Mouse (Mus musculus): ENCODE measurements around the gene Snx5. TPM values are rescaled to one million over a fixed set of nuclear protein-coding genes. Genes with fewer than 3 reads are reported as not detected.

The Snx5 gene
- polyA plus RNA-seq, 1 experiment, result 538 TPM

DNA sequence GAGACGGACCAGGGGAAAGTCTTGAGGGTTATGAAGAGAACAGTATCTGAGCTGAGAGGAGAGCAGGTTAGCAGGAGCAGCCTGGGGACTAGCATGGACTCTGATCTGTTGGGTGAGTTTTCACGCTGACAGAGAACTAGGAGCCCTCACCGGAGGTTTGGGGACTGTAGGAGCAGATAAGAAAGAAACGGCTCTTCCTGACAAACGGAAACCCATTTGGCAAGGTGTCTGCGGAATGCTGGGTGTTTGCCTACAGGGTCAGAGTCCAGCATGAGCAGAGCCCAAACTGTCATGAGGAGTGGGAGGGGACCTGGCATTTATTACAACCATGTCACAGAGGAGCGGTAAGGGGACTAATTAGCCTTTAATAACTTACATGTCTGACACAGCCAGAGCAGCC lies 40.2 kb downstream of the Snx5 start:
- no peaks in the 10 kb centered on the region for H3K4me1 ChIP-seq (ENCODE audit: control insufficient read depth, insufficient read depth, low read length)

GRCm38 (mm10) chr2:144229647-144230046 lies 41.1 kb downstream of the Snx5 start:
- no peaks in the 10 kb centered on the region for H3K27me3 ChIP-seq (ENCODE audit: control insufficient read depth, insufficient read depth, low read length, poor library complexity, severe bottlenecking)
- TF ChIP-seq EP300 (IDR thresholded peaks at IDR 0.05; ENCODE audit: insufficient read depth, low read depth, low read length) (no peak), POLR2A (IDR thresholded peaks at IDR 0.05; ENCODE audit: insufficient read depth, low read length) (no peak), CTCF (IDR thresholded peaks at IDR 0.05; ENCODE audit: low read depth, low read length) (no peak)
- H3K9me3 ChIP-seq (replicated peaks; ENCODE audit: control insufficient read depth, insufficient read depth, low read length, poor library complexity, severe bottlenecking), result peaks cover 3% of the 10 kb centered on the region; the same call in 1 of the 2 replicates
- no peak overlapping the region for H3K27ac ChIP-seq (ENCODE audit: insufficient read depth, low read length)
- H3K4me3 ChIP-seq (ENCODE audit: low read depth, low read length), result no peak overlapping the region
- no peaks in the 10 kb centered on the region for H3K4me1 ChIP-seq (ENCODE audit: control insufficient read depth, insufficient read depth, low read length)
- no peak overlapping the region for H3K9ac ChIP-seq (ENCODE audit: low read depth, poor library complexity, severe bottlenecking)
- H3K36me3 ChIP-seq (ENCODE audit: control insufficient read depth, insufficient read depth, low read length, poor library complexity, severe bottlenecking), result no peaks in the 10 kb centered on the region

More for the DNA sequence above, 40.2 kb downstream of the Snx5 start:
- TF ChIP-seq EP300 (IDR thresholded peaks at IDR 0.05; ENCODE audit: insufficient read depth, low read depth, low read length) (no peak), CTCF (IDR thresholded peaks at IDR 0.05; ENCODE audit: low read depth, low read length) (no peak), POLR2A (IDR thresholded peaks at IDR 0.05; ENCODE audit: insufficient read depth, low read length) (no peak)
- H3K9me3 ChIP-seq (replicated peaks; ENCODE audit: control insufficient read depth, insufficient read depth, low read length, poor library complexity, severe bottlenecking), result peaks cover 4% of the 10 kb centered on the region; the same call in 1 of the 2 replicates
- no peaks in the 10 kb centered on the region for H3K36me3 ChIP-seq (ENCODE audit: control insufficient read depth, insufficient read depth, low read length, poor library complexity, severe bottlenecking)
- no peak overlapping the region for H3K9ac ChIP-seq (ENCODE audit: low read depth, poor library complexity, severe bottlenecking)
- no peak overlapping the region for H3K4me3 ChIP-seq (ENCODE audit: low read depth, low read length)
- no peaks in the 10 kb centered on the region for H3K27me3 ChIP-seq (ENCODE audit: control insufficient read depth, insufficient read depth, low read length, poor library complexity, severe bottlenecking)
- H3K27ac ChIP-seq (ENCODE audit: insufficient read depth, low read length), result no peak overlapping the region

DNA sequence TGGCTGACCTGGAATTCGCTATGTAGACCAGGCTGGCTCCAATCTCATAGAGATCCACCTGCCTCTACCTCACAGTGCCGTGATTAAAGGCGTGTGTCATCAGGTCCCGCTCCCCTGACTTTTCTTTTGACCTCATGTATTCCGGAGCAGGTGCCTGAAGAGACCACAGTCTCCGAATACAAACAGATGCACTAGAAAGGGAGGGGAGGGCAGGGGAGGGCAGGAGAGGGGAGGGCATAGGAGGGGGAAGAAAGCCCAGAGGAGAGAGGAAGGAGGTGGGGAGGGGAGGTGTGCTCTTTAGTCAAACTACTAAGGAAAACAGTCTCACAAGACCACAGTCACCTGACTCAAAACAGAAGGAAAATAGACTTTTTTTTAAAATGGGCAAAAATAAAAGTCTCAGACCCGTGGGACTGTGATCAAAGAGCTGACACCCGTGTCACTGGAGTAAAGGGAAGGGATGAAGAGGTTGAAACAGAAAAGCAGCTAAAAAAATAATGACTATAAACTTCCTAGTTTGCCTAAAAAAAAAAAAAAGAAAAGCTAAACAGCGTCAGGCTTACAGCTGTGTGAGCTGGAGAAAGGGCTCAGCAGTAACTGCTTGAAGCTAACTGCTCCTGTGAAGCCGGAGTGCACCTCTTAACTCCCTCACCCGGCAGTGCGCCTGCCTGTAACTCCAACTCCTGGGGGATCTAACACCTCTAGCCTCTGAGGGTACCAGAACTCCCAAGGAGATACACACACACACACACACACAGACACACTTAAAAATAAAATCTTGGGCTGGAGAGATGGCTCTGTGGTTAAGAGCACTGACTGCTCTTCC lies 42.0 kb downstream of the Snx5 start:
- no peak overlapping the region for H3K27ac ChIP-seq (ENCODE audit: insufficient read depth, low read length)
- no peaks in the 10 kb centered on the region for H3K36me3 ChIP-seq (ENCODE audit: control insufficient read depth, insufficient read depth, low read length, poor library complexity, severe bottlenecking)
- H3K9me3 ChIP-seq (replicated peaks; ENCODE audit: control insufficient read depth, insufficient read depth, low read length, poor library complexity, severe bottlenecking), result no peaks in the 10 kb centered on the region
- no peak for TF ChIP-seq CTCF (IDR thresholded peaks at IDR 0.05; ENCODE audit: low read depth, low read length)
- TF ChIP-seq POLR2A (IDR thresholded peaks at IDR 0.05; ENCODE audit: insufficient read depth, low read length), result no peak
- no peak overlapping the region for H3K4me3 ChIP-seq (ENCODE audit: low read depth, low read length)
- H3K9ac ChIP-seq (ENCODE audit: low read depth, poor library complexity, severe bottlenecking), result no peak overlapping the region
- H3K27me3 ChIP-seq (ENCODE audit: control insufficient read depth, insufficient read depth, low read length, poor library complexity, severe bottlenecking), result no peaks in the 10 kb centered on the region
- H3K4me1 ChIP-seq (ENCODE audit: control insufficient read depth, insufficient read depth, low read length), result no peaks in the 10 kb centered on the region

DNA sequence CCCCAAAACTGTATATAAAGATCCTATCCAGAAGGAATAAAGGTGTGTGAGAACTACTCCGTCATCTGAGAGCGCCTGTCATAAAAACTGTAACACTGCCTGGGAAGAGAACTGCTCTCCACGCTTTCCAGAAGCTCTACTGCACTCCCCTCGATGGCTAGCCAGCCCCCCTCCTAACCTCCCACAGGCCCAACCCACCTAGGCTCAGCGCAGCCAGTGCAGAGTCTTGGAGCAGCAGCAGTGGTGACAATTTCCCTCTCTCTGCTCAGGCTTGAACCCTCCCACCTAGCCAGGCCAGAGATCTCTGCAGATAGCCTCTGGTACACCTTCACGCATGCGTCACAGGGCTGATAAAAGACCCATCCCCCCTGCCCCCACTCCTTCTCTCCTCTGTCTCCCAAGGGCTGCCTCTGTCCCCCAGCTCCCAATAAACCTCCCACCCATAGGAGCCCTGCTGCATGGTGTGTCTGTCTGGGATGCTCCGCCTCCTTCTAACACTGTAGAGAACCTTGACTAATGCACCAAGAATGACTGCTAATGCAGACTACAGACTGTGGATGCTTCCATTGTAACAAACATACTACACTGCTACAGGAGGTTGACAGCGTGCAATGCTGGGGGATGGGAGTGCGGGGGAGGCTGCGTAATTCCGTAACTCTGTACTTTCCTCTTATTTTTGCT lies 43.7 kb downstream of the Snx5 start:
- no peaks in the 10 kb centered on the region for H3K27me3 ChIP-seq (ENCODE audit: control insufficient read depth, insufficient read depth, low read length, poor library complexity, severe bottlenecking)
- TF ChIP-seq EP300 (IDR thresholded peaks at IDR 0.05; ENCODE audit: insufficient read depth, low read depth, low read length), result no peak
- H3K36me3 ChIP-seq (ENCODE audit: control insufficient read depth, insufficient read depth, low read length, poor library complexity, severe bottlenecking), result no peaks in the 10 kb centered on the region
- H3K9ac ChIP-seq (ENCODE audit: low read depth, poor library complexity, severe bottlenecking), result no peak overlapping the region
- H3K27ac ChIP-seq (ENCODE audit: insufficient read depth, low read length), result no peak overlapping the region
- no peaks in the 10 kb centered on the region for H3K4me1 ChIP-seq (ENCODE audit: control insufficient read depth, insufficient read depth, low read length)
- H3K4me3 ChIP-seq (ENCODE audit: low read depth, low read length), result no peak overlapping the region
- H3K9me3 ChIP-seq (replicated peaks; ENCODE audit: control insufficient read depth, insufficient read depth, low read length, poor library complexity, severe bottlenecking), result no peaks in the 10 kb centered on the region

- Histone ChIP-seq H3K4me1 (ENCODE audit: control insufficient read depth, insufficient read depth, low read length) (no peaks in the 10 kb centered on the region), H3K36me3 (ENCODE audit: control insufficient read depth, insufficient read depth, low read length, poor library complexity, severe bottlenecking) (no peaks in the 10 kb centered on the region), H3K4me3 (ENCODE audit: low read depth, low read length) (peak overlapping the region; percentile 19), H3K27ac (ENCODE audit: insufficient read depth, low read length) (no peak overlapping the region), H3K9ac (ENCODE audit: low read depth, poor library complexity, severe bottlenecking) (peak overlapping the region; percentile 18), H3K27me3 (ENCODE audit: control insufficient read depth, insufficient read depth, low read length, poor library complexity, severe bottlenecking) (no peaks in the 10 kb centered on the region), H3K9me3 (replicated peaks; ENCODE audit: control insufficient read depth, insufficient read depth, low read length, poor library complexity, severe bottlenecking) (no peaks in the 10 kb centered on the region)
- TF ChIP-seq POLR2A (IDR thresholded peaks at IDR 0.05; ENCODE audit: insufficient read depth, low read length), result no peak
- no peak for TF ChIP-seq CTCF (IDR thresholded peaks at IDR 0.05; ENCODE audit: low read depth, low read length)
- no peak for TF ChIP-seq EP300 (IDR thresholded peaks at IDR 0.05; ENCODE audit: insufficient read depth, low read depth, low read length)
These were observed 46.4 kb downstream of the Snx5 start for GRCm38 (mm10) chr2:144224351-144224750.

DNA sequence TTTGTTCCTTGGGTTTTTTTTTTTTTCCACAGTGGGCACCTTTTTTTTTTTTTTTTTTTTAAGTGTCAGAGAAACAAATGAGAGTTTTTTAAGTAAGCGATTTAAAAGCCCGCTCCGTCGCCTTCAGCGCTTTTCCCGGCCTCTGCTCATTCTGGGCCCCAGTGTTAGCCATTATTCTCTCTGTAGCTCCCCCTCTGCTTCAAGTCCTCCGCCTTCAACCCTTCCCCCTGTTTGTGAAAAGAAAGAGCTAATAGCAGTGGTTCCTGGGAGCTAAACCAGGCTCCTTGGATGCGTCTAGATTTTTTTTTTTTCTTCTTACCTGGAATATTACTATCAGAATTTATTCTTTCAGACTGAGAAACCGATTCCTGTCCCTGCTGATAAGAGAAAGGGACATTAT lies 55.1 kb downstream of the Snx5 start:
- no peaks in the 10 kb centered on the region for H3K36me3 ChIP-seq (ENCODE audit: control insufficient read depth, insufficient read depth, low read length, poor library complexity, severe bottlenecking)
- no peaks in the 10 kb centered on the region for H3K4me1 ChIP-seq (ENCODE audit: control insufficient read depth, insufficient read depth, low read length)
- no peak overlapping the region for H3K4me3 ChIP-seq (ENCODE audit: low read depth, low read length)
- H3K9me3 ChIP-seq (replicated peaks; ENCODE audit: control insufficient read depth, insufficient read depth, low read length, poor library complexity, severe bottlenecking), result no peaks in the 10 kb centered on the region
- H3K9ac ChIP-seq (ENCODE audit: low read depth, poor library complexity, severe bottlenecking), result peak overlapping the region; percentile 40; the same call in 1 of the 2 replicates
- H3K27ac ChIP-seq (ENCODE audit: insufficient read depth, low read length), result no peak overlapping the region
- TF ChIP-seq EP300 (IDR thresholded peaks at IDR 0.05; ENCODE audit: insufficient read depth, low read depth, low read length) (no peak), CTCF (IDR thresholded peaks at IDR 0.05; ENCODE audit: low read depth, low read length) (no peak), POLR2A (IDR thresholded peaks at IDR 0.05; ENCODE audit: insufficient read depth, low read length) (no peak)
- no peaks in the 10 kb centered on the region for H3K27me3 ChIP-seq (ENCODE audit: control insufficient read depth, insufficient read depth, low read length, poor library complexity, severe bottlenecking)
